Mouse (Mus musculus): ENCODE measurements around the gene Serpinb6c.
"Not testable (repeated sequence)": the region's sequence is repeated elsewhere in the genome, so short reads cannot be mapped to it uniquely, and the experiment has no call there.

The Serpinb6c gene

GRCm38 (mm10) chr13:33905176-33905954, at the start of gene Serpinb6c:
Gene Serpinb6c, minus strand, starts transcription at chr13:33905708.
- no peak for DNase-seq (ENCODE audit: low spot score)

GRCm38 (mm10) chr13:33952947-33953346, 47.4 kb upstream of the Serpinb6c start:
- DNase-seq (ENCODE audit: low spot score) = no peak

GRCm38 (mm10) chr13:33952075-33952449, 46.6 kb upstream of the Serpinb6c start:
- no peak for DNase-seq (ENCODE audit: low spot score)

GRCm38 (mm10) chr13:33951308-33952074, 46.0 kb upstream of the Serpinb6c start:
- no peak for DNase-seq (ENCODE audit: low spot score)

GRCm38 (mm10) chr13:33942212-33942779, 36.8 kb upstream of the Serpinb6c start:
- DNase-seq (ENCODE audit: low spot score) = peak; percentile 31

GRCm38 (mm10) chr13:33941288-33941808, 35.8 kb upstream of the Serpinb6c start:
- no peak for DNase-seq (ENCODE audit: low spot score)

GRCm38 (mm10) chr13:33937587-33937986, 32.1 kb upstream of the Serpinb6c start:
- not testable (repeated sequence) for DNase-seq (ENCODE audit: low spot score)

GRCm38 (mm10) chr13:33937151-33937550, 31.6 kb upstream of the Serpinb6c start:
- no peak for DNase-seq (ENCODE audit: low spot score)

- DNase-seq (ENCODE audit: low spot score) = no peak
Measured at GRCm38 (mm10) chr13:33935465-33936181, 30.1 kb upstream of the Serpinb6c start.

- no peak for DNase-seq (ENCODE audit: low spot score)
Measured at GRCm38 (mm10) chr13:33934743-33935142, 29.2 kb upstream of the Serpinb6c start.

GRCm38 (mm10) chr13:33930912-33931311, 25.4 kb upstream of the Serpinb6c start:
- no peak for DNase-seq (ENCODE audit: low spot score)

GRCm38 (mm10) chr13:33930281-33930680, 24.8 kb upstream of the Serpinb6c start:
- DNase-seq (ENCODE audit: low spot score) = no peak

- DNase-seq (ENCODE audit: low spot score) = no peak
Measured at GRCm38 (mm10) chr13:33921699-33922098, 16.2 kb upstream of the Serpinb6c start.

- DNase-seq (ENCODE audit: low spot score) = no peak
Measured at GRCm38 (mm10) chr13:33921041-33921440, 15.5 kb upstream of the Serpinb6c start.

- no peak for DNase-seq (ENCODE audit: low spot score)
Measured at GRCm38 (mm10) chr13:33906821-33907220, 1.3 kb upstream of the Serpinb6c start.

GRCm38 (mm10) chr13:33903290-33903689, 2.2 kb downstream of the Serpinb6c start:
- no peak for DNase-seq (ENCODE audit: low spot score)

- DNase-seq (ENCODE audit: low spot score) = peak; percentile 3
Measured at GRCm38 (mm10) chr13:33894207-33894606, 11.3 kb downstream of the Serpinb6c start.

GRCm38 (mm10) chr13:33843308-33843707, 62.2 kb downstream of the Serpinb6c start, which contains the start of gene Serpinb6e:
Gene Serpinb6e, minus strand, starts transcription at chr13:33843408.
- no peak for DNase-seq (ENCODE audit: low spot score)

- DNase-seq (ENCODE audit: low spot score) = no peak
Measured at GRCm38 (mm10) chr13:33830751-33831150, 74.8 kb downstream of the Serpinb6c start.

Measured in c-Kit-positive CD71-positive TER-119-positive erythroid progenitor cells, embryonic 14.5 days (primary cell).